Mouse (Mus musculus): ENCODE data around the gene BC061237. TPM values are rescaled to one million over a fixed set of nuclear protein-coding genes. Genes with fewer than 3 reads are reported as not detected.
"Not testable (repeated sequence)": the region's sequence is repeated elsewhere in the genome, so short reads cannot be mapped to it uniquely, and the experiment has no call there.

Gene BC061237
- polyA plus RNA-seq (2014; fragmentation: Nextera tagmentation; extraction: Ambion mirVana), result not detected in 2 replicates

DNA sequence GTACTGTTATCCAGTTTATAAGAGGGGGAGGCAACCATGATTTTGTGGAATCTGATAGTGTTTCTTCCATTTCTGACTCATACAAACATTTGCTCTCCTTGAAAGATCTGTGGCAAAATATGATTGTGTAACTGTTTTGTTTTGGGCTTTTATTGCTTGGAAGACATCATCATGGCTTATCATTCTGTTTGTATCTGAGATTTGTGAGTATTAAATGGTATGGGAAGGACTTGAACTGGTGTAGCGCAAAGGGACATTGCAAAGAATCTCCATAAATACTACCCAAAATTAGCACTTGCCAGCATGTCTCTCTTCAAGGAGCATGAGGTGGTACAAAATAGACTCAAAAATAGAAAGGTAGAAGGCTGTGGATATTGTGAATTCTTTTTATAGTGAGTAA is at the start of gene BC061237:
BC061237 (plus strand) TSS at position 301 of the 400 bp plus-strand sequence.
- not testable (repeated sequence) for H3K4me2 ChIP-seq (ENCODE audit: low read depth, severe bottlenecking); H3K9ac ChIP-seq (ENCODE audit: low read length); H3K27ac ChIP-seq (replicated peaks; ENCODE audit: low read depth, low read length); DNase-seq (ENCODE audit: low spot score); H3K9me3 ChIP-seq (ENCODE audit: control insufficient read depth, low read length); H3K4me3 ChIP-seq (ENCODE audit: low read depth, low read length); H3K4me1 ChIP-seq (ENCODE audit: control insufficient read depth, insufficient read depth, low read length); H3K27me3 ChIP-seq (ENCODE audit: control insufficient read depth, insufficient read depth, low read length); H3K36me3 ChIP-seq (ENCODE audit: control insufficient read depth, insufficient read depth, low read length); ATAC-seq (ENCODE audit: insufficient number of reproducible peaks, low FRiP score, low TSS enrichment, low read depth)
- WGBS, result 88% methylated on average over 1 of the region's 1 CpGs

DNA sequence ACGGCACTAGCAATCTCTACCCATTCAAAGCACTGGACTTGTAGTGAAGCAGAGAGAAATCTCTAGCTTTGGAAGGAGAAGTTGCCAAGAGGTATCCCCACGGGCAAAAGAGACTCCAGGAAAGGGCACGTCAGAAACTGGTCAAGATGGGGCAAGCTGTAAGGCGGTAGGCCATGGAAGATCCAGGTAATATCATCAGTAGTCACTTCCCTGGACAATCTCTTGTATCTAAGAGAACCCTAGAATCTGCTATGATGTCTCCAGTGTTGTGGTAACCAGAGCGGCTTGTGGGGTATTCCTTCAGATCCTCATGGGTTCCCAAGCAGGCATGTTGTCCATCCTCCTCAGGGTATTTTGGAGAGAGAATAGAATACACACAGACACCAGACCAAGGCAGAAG is 25.7 kb downstream of the BC061237 start, which contains the start of gene Gm17093:
Gm17093 (plus strand) TSS at position 301 of the 400 bp plus-strand sequence.
- 88% methylated on average over 5 of the region's 5 CpGs for WGBS
- not testable (repeated sequence) for H3K9ac ChIP-seq (ENCODE audit: low read length); ATAC-seq (ENCODE audit: insufficient number of reproducible peaks, low FRiP score, low TSS enrichment, low read depth)

DNA sequence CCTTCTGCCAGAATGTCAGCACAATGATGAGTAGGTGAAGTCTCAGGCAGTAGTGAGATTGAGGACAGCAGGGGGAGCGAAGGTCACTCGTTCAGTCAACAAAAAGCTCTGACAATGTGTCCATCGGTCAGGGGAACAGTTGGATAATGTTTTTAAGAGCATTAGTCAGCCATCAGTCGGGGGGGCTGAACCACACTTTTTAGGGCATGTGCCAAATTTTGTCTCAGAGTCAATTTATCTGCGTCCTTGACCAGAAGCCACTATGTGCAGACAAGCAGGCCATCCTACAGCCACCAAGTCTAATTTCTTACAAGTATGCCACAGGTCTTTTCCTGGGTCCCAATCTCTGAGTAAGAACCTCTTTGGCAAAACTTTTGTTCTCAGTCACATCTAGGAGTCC is 55.7 kb downstream of the BC061237 start:
- not testable (repeated sequence) for H3K9me3 ChIP-seq (ENCODE audit: control insufficient read depth, low read length); H3K4me1 ChIP-seq (ENCODE audit: control insufficient read depth, insufficient read depth, low read length); H3K27me3 ChIP-seq (ENCODE audit: control insufficient read depth, insufficient read depth, low read length); H3K27ac ChIP-seq (replicated peaks; ENCODE audit: low read depth, low read length); DNase-seq (ENCODE audit: low spot score); H3K36me3 ChIP-seq (ENCODE audit: control insufficient read depth, insufficient read depth, low read length); H3K4me2 ChIP-seq (ENCODE audit: low read depth, severe bottlenecking); ATAC-seq (ENCODE audit: insufficient number of reproducible peaks, low FRiP score, low TSS enrichment, low read depth); H3K4me3 ChIP-seq (ENCODE audit: low read depth, low read length); H3K9ac ChIP-seq (ENCODE audit: low read length)
- 92% methylated on average over 3 of the region's 5 CpGs for WGBS

More for the DNA sequence above, 25.7 kb downstream of the BC061237 start, which contains the start of gene Gm17093:
- not testable (repeated sequence) for H3K4me1 ChIP-seq (ENCODE audit: control insufficient read depth, insufficient read depth, low read length); H3K36me3 ChIP-seq (ENCODE audit: control insufficient read depth, insufficient read depth, low read length); H3K4me2 ChIP-seq (ENCODE audit: low read depth, severe bottlenecking); H3K4me3 ChIP-seq (ENCODE audit: low read depth, low read length); DNase-seq (ENCODE audit: low spot score); H3K27me3 ChIP-seq (ENCODE audit: control insufficient read depth, insufficient read depth, low read length); H3K27ac ChIP-seq (replicated peaks; ENCODE audit: low read depth, low read length); H3K9me3 ChIP-seq (ENCODE audit: control insufficient read depth, low read length)

Other genes starting within 250 kb of the BC061237 start
- gene Gm8220, start 206.9 kb upstream of the BC061237 start, polyA plus RNA-seq (2014; fragmentation: Nextera tagmentation; extraction: Ambion mirVana), result not detected in 2 replicates
- gene Gm5930, start 153.9 kb upstream of the BC061237 start, polyA plus RNA-seq (2014; fragmentation: Nextera tagmentation; extraction: Ambion mirVana), result not detected in 2 replicates
- not detected in 2 replicates for gene Gm8229, start 127.1 kb upstream of the BC061237 start, polyA plus RNA-seq (2014; fragmentation: Nextera tagmentation; extraction: Ambion mirVana)
- not detected in 2 replicates for gene Gm3371, start 81.8 kb upstream of the BC061237 start, polyA plus RNA-seq (2014; fragmentation: Nextera tagmentation; extraction: Ambion mirVana)
- gene Gm8232, start 58.8 kb upstream of the BC061237 start, polyA plus RNA-seq (2014; fragmentation: Nextera tagmentation; extraction: Ambion mirVana), result not detected in 2 replicates
- not detected in 2 replicates for gene Gm17093, start 25.8 kb downstream of the BC061237 start, polyA plus RNA-seq (2014; fragmentation: Nextera tagmentation; extraction: Ambion mirVana)
- not detected in 2 replicates for gene Gm8247, start 90.7 kb downstream of the BC061237 start, polyA plus RNA-seq (2014; fragmentation: Nextera tagmentation; extraction: Ambion mirVana)
- not detected in 2 replicates for gene Gm5624, start 135.5 kb downstream of the BC061237 start, polyA plus RNA-seq (2014; fragmentation: Nextera tagmentation; extraction: Ambion mirVana)
- not detected in 2 replicates for gene Gm8257, start 214.0 kb downstream of the BC061237 start, polyA plus RNA-seq (2014; fragmentation: Nextera tagmentation; extraction: Ambion mirVana)

Measured in limb, embryonic 11.5 days (tissue).